Comparison of ENCODE assay signal across 8 mouse cellular contexts in genomic region chr19:47537879-47538278, GRCm38 (mm10). TPM values are rescaled to one million over a fixed set of nuclear protein-coding genes. Genes with fewer than 3 reads are reported as not detected.
DNase-seq lines count a peak whose midpoint lies in the region; ATAC-seq and TF ChIP-seq lines count a peak whose summit lies in the region.

No protein-coding gene starts in this region.

- H3K27me3 ChIP-seq in kidney, embryonic 16.5 days (ENCODE audit: insufficient read depth, low read length) = no peaks in the 10 kb centered on the region
- no peaks in the 10 kb centered on the region for H3K27me3 ChIP-seq in forebrain, postnatal 0 days (ENCODE audit: insufficient read depth, low read length)
- no peaks in the 10 kb centered on the region for H3K27me3 ChIP-seq in hindbrain, embryonic 15.5 days

- H3K4me1 ChIP-seq in kidney, embryonic 16.5 days (ENCODE audit: insufficient read depth, low read length) = peaks cover 32% of the 10 kb centered on the region
- peaks cover 5% of the 10 kb centered on the region for H3K4me1 ChIP-seq in forebrain, postnatal 0 days (ENCODE audit: insufficient read depth)
- peaks cover 14% of the 10 kb centered on the region for H3K4me1 ChIP-seq in hindbrain, embryonic 15.5 days (replicated peaks)

- no peak for TF ChIP-seq CTCF in forebrain, postnatal 0 days (IDR thresholded peaks at IDR 0.05; ENCODE audit: low read depth)

- peak overlapping the region; percentile 78 for H3K4me2 ChIP-seq in kidney, embryonic 16.5 days (replicated peaks; ENCODE audit: low read depth, low read length)
- peak overlapping the region; percentile 74; the same call in 1 of the 2 replicates for H3K4me2 ChIP-seq in forebrain, postnatal 0 days (ENCODE audit: low read depth)
- peak overlapping the region; percentile 91 for H3K4me2 ChIP-seq in hindbrain, embryonic 15.5 days

- 54% methylated on average over 6 of the region's 6 CpGs for WGBS in kidney, embryonic 16.5 days
- 88% methylated on average over 6 of the region's 6 CpGs for WGBS in forebrain, postnatal 0 days
- 89% methylated on average over 6 of the region's 6 CpGs for WGBS in hindbrain, embryonic 15.5 days

- intact Hi-C loops in left cerebral cortex, postnatal 10 days (cut with DNase I) = no loop called here

- no peaks in the 10 kb centered on the region for H3K9me3 ChIP-seq in kidney, embryonic 16.5 days (ENCODE audit: low read length)
- H3K9me3 ChIP-seq in forebrain, postnatal 0 days (ENCODE audit: low read length) = no peaks in the 10 kb centered on the region
- no peaks in the 10 kb centered on the region for H3K9me3 ChIP-seq in hindbrain, embryonic 15.5 days

- H3K27ac ChIP-seq in kidney, embryonic 16.5 days (ENCODE audit: low read length) = peak overlapping the region; percentile 81
- H3K27ac ChIP-seq in forebrain, postnatal 0 days (ENCODE audit: low read depth, low read length) = peak overlapping the region; percentile 68
- peak overlapping the region; percentile 83; the same call in 1 of the 2 replicates for H3K27ac ChIP-seq in hindbrain, embryonic 15.5 days (replicated peaks)

- H3K4me3 ChIP-seq in kidney, embryonic 16.5 days (ENCODE audit: low read length) = peak overlapping the region; percentile 59
- no peak overlapping the region for H3K4me3 ChIP-seq in forebrain, postnatal 0 days (ENCODE audit: low read depth, low read length)
- H3K4me3 ChIP-seq in hindbrain, embryonic 15.5 days = peak overlapping the region; percentile 65

- H3K36me3 ChIP-seq in kidney, embryonic 16.5 days (ENCODE audit: insufficient read depth, low read length) = peaks cover 1% of the 10 kb centered on the region; the same call in 1 of the 2 replicates
- H3K36me3 ChIP-seq in forebrain, postnatal 0 days (ENCODE audit: insufficient read depth) = no peaks in the 10 kb centered on the region
- no peaks in the 10 kb centered on the region for H3K36me3 ChIP-seq in hindbrain, embryonic 15.5 days

- no peak for DNase-seq in kidney, postnatal 14 days
- no peak for DNase-seq in forebrain, postnatal 0 days
- DNase-seq in lung, postnatal 25 days (ENCODE audit: low spot score) = peak; percentile 53
- DNase-seq in thymus, postnatal 36 days = no peak
- no peak for DNase-seq in left cerebral cortex, postnatal 10 days (ENCODE audit: extremely low spot score in 1 of 2, low spot score in 2 of 2)
- DNase-seq in embryo, embryonic 11 days = no peak

- peak; percentile 4; the same call in 1 of the 2 replicates for ATAC-seq in kidney, embryonic 16.5 days (ENCODE audit: low FRiP score, low TSS enrichment)
- ATAC-seq in forebrain, postnatal 0 days = no peak
- no peak; the same call in 1 of the 2 replicates for ATAC-seq in hindbrain, embryonic 15.5 days (ENCODE audit: low FRiP score, low read depth)

- H3K9ac ChIP-seq in kidney, embryonic 16.5 days (replicated peaks; ENCODE audit: low read length) = peak overlapping the region; percentile 66
- peak overlapping the region; percentile 47; the same call in 1 of the 2 replicates for H3K9ac ChIP-seq in forebrain, postnatal 0 days
- H3K9ac ChIP-seq in hindbrain, embryonic 15.5 days = no peak overlapping the region

RNA-seq across cellular contexts. Expression of gene Stn1, which starts 0.6 kb away (rescaled TPM):
- 54.8 and 58.9 TPM in 2 replicates for polyA plus RNA-seq in kidney, embryonic 16.5 days (2015; fragmentation: Nextera tagmentation; extraction: Ambion mirVana)
- 17.1 and 19.6 TPM in 2 replicates for total RNA-seq in forebrain, postnatal 0 days (2014; rRNA removed)
- polyA plus RNA-seq in forebrain, postnatal 0 days (2015; fragmentation: Nextera tagmentation; extraction: Ambion mirVana) = 20.9 and 22.7 TPM in 2 replicates
- 29.5 and 31.4 TPM in 2 replicates for polyA plus RNA-seq in hindbrain, embryonic 15.5 days (2015; fragmentation: Nextera tagmentation; extraction: Ambion mirVana)
- 10 to 100 TPM; 33.9 to 39.4 TPM for total RNA-seq in left cerebral cortex, postnatal 10 days (2021)

RNA-seq across cellular contexts. Expression of gene Slk, which starts 41.6 kb away (rescaled TPM):
- polyA plus RNA-seq in kidney, embryonic 16.5 days (2015; fragmentation: Nextera tagmentation; extraction: Ambion mirVana) = 11.1 and 11.4 TPM in 2 replicates
- total RNA-seq in forebrain, postnatal 0 days (2014; rRNA removed) = 24.5 and 28.4 TPM in 2 replicates
- polyA plus RNA-seq in forebrain, postnatal 0 days (2015; fragmentation: Nextera tagmentation; extraction: Ambion mirVana) = 3.1 and 3.8 TPM in 2 replicates
- polyA plus RNA-seq in hindbrain, embryonic 15.5 days (2015; fragmentation: Nextera tagmentation; extraction: Ambion mirVana) = 5.9 and 6.5 TPM in 2 replicates
- total RNA-seq in left cerebral cortex, postnatal 10 days (2021) = 10 to 100 TPM; 35.3 to 36.1 TPM
